Mouse (Mus musculus): ENCODE measurements around the gene Igf1r. TPM values are rescaled to one million over a fixed set of nuclear protein-coding genes. Genes with fewer than 3 reads are reported as not detected.

Gene Igf1r
- polyA plus RNA-seq, 1 experiment from 2014 or later, result 2.7 TPM

DNA sequence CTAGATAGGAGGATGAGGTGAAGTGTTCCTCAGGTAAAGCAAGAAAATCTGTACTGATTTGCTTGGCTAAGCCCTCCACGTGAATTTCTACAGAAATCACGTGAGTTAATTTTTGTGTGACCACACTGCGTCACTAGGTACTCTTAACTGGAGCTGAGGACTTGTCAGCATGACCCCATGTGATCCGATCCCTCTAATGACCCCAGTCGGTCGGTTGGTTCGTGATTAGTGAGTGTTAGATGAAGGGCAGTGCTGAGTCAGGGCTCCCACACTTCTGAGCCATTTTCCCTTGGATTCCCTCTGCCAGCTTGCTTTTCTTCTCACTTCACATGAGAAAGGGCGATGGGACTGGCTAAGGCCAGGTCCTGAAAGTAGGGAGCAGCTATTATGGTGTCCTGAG lies 86.2 kb downstream of the Igf1r start:
- DNase-seq (no peak), ATAC-seq (no peak)
- Histone ChIP-seq H3K27me3 (ENCODE audit: insufficient read depth, low read length) (0 out of 2 replicates have a peak, but pooled peaks cover 9% of the 10 kb centered on the region), H3K4me1 (ENCODE audit: insufficient read depth) (no peaks in the 10 kb centered on the region), H3K9me3 (ENCODE audit: low read length) (no peaks in the 10 kb centered on the region), H3K27ac (ENCODE audit: low read depth) (no peak overlapping the region), H3K36me3 (replicated peaks; ENCODE audit: insufficient read depth, low read length) (no peaks in the 10 kb centered on the region), H3K4me2 (ENCODE audit: low read depth, low read length) (no peak overlapping the region), H3K4me3 (ENCODE audit: low read depth, low read length) (no peak overlapping the region), H3K9ac (replicated peaks) (no peak overlapping the region)
- TF ChIP-seq CTCF (IDR thresholded peaks at IDR 0.05; ENCODE audit: low read depth), result no peak
- TF ChIP-seq EP300 (IDR thresholded peaks at IDR 0.05; ENCODE audit: low read depth), result no peak
- WGBS (ENCODE audit: insufficient replicate concordance), result 81% methylated on average over 8 of the region's 8 CpGs

- ATAC-seq, result no peak
- WGBS (ENCODE audit: insufficient replicate concordance), result 44% methylated on average over 2 of the region's 2 CpGs
Observed at GRCm38 (mm10) chr7:68039550-68039949, 86.9 kb downstream of the Igf1r start.

GRCm38 (mm10) chr7:68044621-68045020 lies 92.0 kb downstream of the Igf1r start:
- Histone ChIP-seq H3K9ac (replicated peaks) (no peak overlapping the region), H3K27me3 (ENCODE audit: insufficient read depth, low read length) (0 out of 2 replicates have a peak, but pooled peaks cover 9% of the 10 kb centered on the region), H3K36me3 (replicated peaks; ENCODE audit: insufficient read depth, low read length) (no peaks in the 10 kb centered on the region), H3K4me2 (ENCODE audit: low read depth, low read length) (no peak overlapping the region), H3K9me3 (ENCODE audit: low read length) (no peaks in the 10 kb centered on the region), H3K4me1 (ENCODE audit: insufficient read depth) (no peaks in the 10 kb centered on the region), H3K27ac (ENCODE audit: low read depth) (no peak overlapping the region), H3K4me3 (ENCODE audit: low read depth, low read length) (no peak overlapping the region)
- no peak for DNase-seq
- ATAC-seq, result no peak
- TF ChIP-seq CTCF (IDR thresholded peaks at IDR 0.05; ENCODE audit: low read depth) (no peak), EP300 (IDR thresholded peaks at IDR 0.05; ENCODE audit: low read depth) (no peak)
- 57% methylated on average over 4 of the region's 4 CpGs for WGBS (ENCODE audit: insufficient replicate concordance)

More at GRCm38 (mm10) chr7:68039550-68039949, 86.9 kb downstream of the Igf1r start:
- DNase-seq, result no peak
- Histone ChIP-seq H3K27ac (ENCODE audit: low read depth) (no peak overlapping the region), H3K4me3 (ENCODE audit: low read depth, low read length) (no peak overlapping the region), H3K9ac (replicated peaks) (no peak overlapping the region), H3K36me3 (replicated peaks; ENCODE audit: insufficient read depth, low read length) (no peaks in the 10 kb centered on the region), H3K9me3 (ENCODE audit: low read length) (no peaks in the 10 kb centered on the region), H3K4me1 (ENCODE audit: insufficient read depth) (no peaks in the 10 kb centered on the region), H3K4me2 (ENCODE audit: low read depth, low read length) (no peak overlapping the region), H3K27me3 (ENCODE audit: insufficient read depth, low read length) (0 out of 2 replicates have a peak, but pooled peaks cover 9% of the 10 kb centered on the region)
- TF ChIP-seq CTCF (IDR thresholded peaks at IDR 0.05; ENCODE audit: low read depth) (no peak), EP300 (IDR thresholded peaks at IDR 0.05; ENCODE audit: low read depth) (no peak)

GRCm38 (mm10) chr7:68047152-68047551 lies 94.5 kb downstream of the Igf1r start:
- ATAC-seq (no peak), DNase-seq (no peak)
- H3K4me1 ChIP-seq (ENCODE audit: insufficient read depth), result no peaks in the 10 kb centered on the region
- no peak for TF ChIP-seq CTCF (IDR thresholded peaks at IDR 0.05; ENCODE audit: low read depth)
- TF ChIP-seq EP300 (IDR thresholded peaks at IDR 0.05; ENCODE audit: low read depth), result no peak
- no peak overlapping the region for H3K27ac ChIP-seq (ENCODE audit: low read depth)
- no peak overlapping the region for H3K9ac ChIP-seq (replicated peaks)
- H3K9me3 ChIP-seq (ENCODE audit: low read length), result no peaks in the 10 kb centered on the region
- H3K27me3 ChIP-seq (ENCODE audit: insufficient read depth, low read length), result 0 out of 2 replicates have a peak, but pooled peaks cover 5% of the 10 kb centered on the region
- 62% methylated on average over 4 of the region's 4 CpGs for WGBS (ENCODE audit: insufficient replicate concordance)
- no peak overlapping the region for H3K4me2 ChIP-seq (ENCODE audit: low read depth, low read length)
- no peak overlapping the region for H3K4me3 ChIP-seq (ENCODE audit: low read depth, low read length)
- no peaks in the 10 kb centered on the region for H3K36me3 ChIP-seq (replicated peaks; ENCODE audit: insufficient read depth, low read length)

- Histone ChIP-seq H3K9me3 (ENCODE audit: low read length) (no peaks in the 10 kb centered on the region), H3K4me2 (ENCODE audit: low read depth, low read length) (no peak overlapping the region), H3K9ac (replicated peaks) (no peak overlapping the region), H3K4me3 (ENCODE audit: low read depth, low read length) (no peak overlapping the region), H3K27ac (ENCODE audit: low read depth) (no peak overlapping the region), H3K27me3 (ENCODE audit: insufficient read depth, low read length) (no peaks in the 10 kb centered on the region), H3K4me1 (ENCODE audit: insufficient read depth) (no peaks in the 10 kb centered on the region), H3K36me3 (replicated peaks; ENCODE audit: insufficient read depth, low read length) (no peaks in the 10 kb centered on the region)
- ATAC-seq (no peak), DNase-seq (no peak)
- TF ChIP-seq CTCF (IDR thresholded peaks at IDR 0.05; ENCODE audit: low read depth) (no peak), EP300 (IDR thresholded peaks at IDR 0.05; ENCODE audit: low read depth) (no peak)
- 89% methylated on average over 4 of the region's 4 CpGs for WGBS (ENCODE audit: insufficient replicate concordance)
Observed at GRCm38 (mm10) chr7:68048532-68048931, 95.9 kb downstream of the Igf1r start.

GRCm38 (mm10) chr7:68049048-68049447 lies 96.4 kb downstream of the Igf1r start:
- Histone ChIP-seq H3K4me3 (ENCODE audit: low read depth, low read length) (no peak overlapping the region), H3K27me3 (ENCODE audit: insufficient read depth, low read length) (no peaks in the 10 kb centered on the region), H3K4me1 (ENCODE audit: insufficient read depth) (0 out of 2 replicates have a peak, but pooled peaks cover under 1% of the 10 kb centered on the region), H3K9ac (replicated peaks) (no peak overlapping the region), H3K4me2 (ENCODE audit: low read depth, low read length) (no peak overlapping the region), H3K36me3 (replicated peaks; ENCODE audit: insufficient read depth, low read length) (no peaks in the 10 kb centered on the region), H3K9me3 (ENCODE audit: low read length) (no peaks in the 10 kb centered on the region), H3K27ac (ENCODE audit: low read depth) (no peak overlapping the region)
- TF ChIP-seq EP300 (IDR thresholded peaks at IDR 0.05; ENCODE audit: low read depth), result no peak
- no peak for TF ChIP-seq CTCF (IDR thresholded peaks at IDR 0.05; ENCODE audit: low read depth)
- DNase-seq (no peak), ATAC-seq (no peak)
- WGBS (ENCODE audit: insufficient replicate concordance), result 87% methylated on average over 7 of the region's 7 CpGs

Measured in liver, postnatal 0 days (tissue).